Mouse (Mus musculus) CH12.LX (cell line): ENCODE measurements around the gene Spen. TPM values are rescaled to one million over a fixed set of nuclear protein-coding genes. Genes with fewer than 3 reads are reported as not detected.

Experiments used
- DNase-seq: peaks from one replicate; pipeline ENCODE4 v3.0.0-alpha.2; 2013; ENCODE audit errors: extremely low read depth
- H3K27ac ChIP-seq: 2 replicates; pipeline ENCODE4 v1.5.1; 2012; ENCODE audit warnings: low read depth, mild to moderate bottlenecking, control low read depth, moderate library complexity; ENCODE audit not compliant: insufficient read depth
- H3K27me3 ChIP-seq: replicated peaks from 2 replicates; pipeline ENCODE3; 2012; ENCODE audit warnings: inconsistent platforms
- H3K36me3 ChIP-seq, 2 experiments: replicated peaks in 1 of 2; 2 replicates each; pipeline versions ENCODE3 to v1.6.1; 2012; ENCODE audit warnings: inconsistent platforms in 1 of 2, low read length in 1 of 2, mild to moderate bottlenecking in 1 of 2, mixed read lengths in 1 of 2, moderate library complexity in 1 of 2; ENCODE audit not compliant: control insufficient read depth in 1 of 2, insufficient read depth in 1 of 2
- H3K4me1 ChIP-seq, 2 experiments: 2 replicates each; pipeline ENCODE4 v1.6.1; 2012; ENCODE audit warnings: inconsistent platforms in 1 of 2, moderate library complexity in 1 of 2; ENCODE audit not compliant: insufficient read depth in 2 of 2, control insufficient read depth in 1 of 2
- H3K4me2 ChIP-seq: 2 replicates; pipeline ENCODE4 v1.6.1; 2012; ENCODE audit warnings: low read depth, mild to moderate bottlenecking, control low read depth; ENCODE audit not compliant: poor library complexity, insufficient read depth, severe bottlenecking
- H3K4me3 ChIP-seq, 3 experiments: fragments of 150-350 bp in 1 of 3; sonication (generic) in 1 of 3; replicated peaks in 1 of 3; 2 replicates each; pipeline versions ENCODE3 to v1.5.1; 2011 to 2012; ENCODE audit warnings: low read depth in 2 of 3, low read length in 2 of 3, mild to moderate bottlenecking in 2 of 3, moderate library complexity in 2 of 3, control low read depth in 1 of 3, improper control_type of control experiment in 1 of 3, inconsistent platforms in 1 of 3, mixed read lengths in 1 of 3; ENCODE audit not compliant: poor library complexity in 1 of 3
- H3K79me2 ChIP-seq: replicated peaks from 2 replicates; pipeline ENCODE4 v1.6.1; 2012; ENCODE audit warnings: mild to moderate bottlenecking, moderate library complexity; ENCODE audit not compliant: control insufficient read depth, poor library complexity, insufficient read depth, severe bottlenecking; ENCODE audit errors: extremely low read depth
- H3K9ac ChIP-seq: 2 replicates; pipeline ENCODE4 v1.6.1; 2012; ENCODE audit warnings: low read depth, mild to moderate bottlenecking, control low read depth, moderate library complexity; ENCODE audit not compliant: insufficient read depth
- H3K9me3 ChIP-seq: replicated peaks from 2 replicates; pipeline ENCODE3; 2012; ENCODE audit warnings: low read length, inconsistent platforms, mixed read lengths
- E2F4 ChIP-seq: IDR thresholded peaks from 2 replicates; pipeline ENCODE4 v1.6.1; 2011; ENCODE audit warnings: low read depth, low read length, improper control_type of control experiment; ENCODE audit not compliant: insufficient replicate concordance
- EP300 ChIP-seq: IDR thresholded peaks from 2 replicates; pipeline ENCODE4 v1.6.1; 2011; ENCODE audit warnings: low read length, improper control_type of control experiment
- ETS1 ChIP-seq: conservative IDR thresholded peaks from 2 replicates; pipeline ENCODE4 v1.6.1; 2012; ENCODE audit warnings: low read depth, mild to moderate bottlenecking, inconsistent platforms, low read length, improper control_type of control experiment, moderate library complexity
- GABPA ChIP-seq: IDR thresholded peaks from 2 replicates; pipeline ENCODE4 v1.6.1; 2012; ENCODE audit warnings: low read depth, low read length, improper control_type of control experiment, inconsistent platforms; ENCODE audit not compliant: insufficient replicate concordance
- JUN ChIP-seq: IDR thresholded peaks from 2 replicates; pipeline ENCODE4 v1.6.1; 2011; ENCODE audit warnings: low read depth, mild to moderate bottlenecking, low read length, improper control_type of control experiment, moderate library complexity; ENCODE audit not compliant: insufficient read depth
- JUND ChIP-seq: conservative IDR thresholded peaks from 2 replicates; pipeline ENCODE4 v1.6.1; 2011; ENCODE audit warnings: low read depth, low read length, improper control_type of control experiment
- KAT2A ChIP-seq: IDR thresholded peaks from 2 replicates; pipeline ENCODE4 v1.6.1; 2012; ENCODE audit warnings: low read length, improper control_type of control experiment, inconsistent platforms; ENCODE audit not compliant: insufficient replicate concordance
- MAX ChIP-seq: IDR thresholded peaks from 2 replicates; pipeline ENCODE4 v1.6.1; 2011; ENCODE audit warnings: low read length, improper control_type of control experiment
- MAZ ChIP-seq: IDR thresholded peaks from 2 replicates; pipeline ENCODE4 v1.6.1; 2012; ENCODE audit warnings: low read depth, mild to moderate bottlenecking, inconsistent platforms, low read length, improper control_type of control experiment, moderate library complexity
- MEF2A ChIP-seq: IDR thresholded peaks from 2 replicates; pipeline ENCODE4 v1.6.1; 2014; ENCODE audit warnings: low read depth, mild to moderate bottlenecking, inconsistent platforms, low read length, improper control_type of control experiment, borderline replicate concordance
- NRF1 ChIP-seq: IDR thresholded peaks from 2 replicates; pipeline ENCODE4 v1.6.1; 2014; ENCODE audit warnings: low read depth, mild to moderate bottlenecking, inconsistent platforms, low read length, improper control_type of control experiment, moderate library complexity
- POLR2A ChIP-seq: IDR thresholded peaks from 2 replicates; pipeline ENCODE4 v1.6.1; 2011; ENCODE audit warnings: low read depth, mild to moderate bottlenecking, improper control_type of control experiment, low read length
- POLR2AphosphoS2 ChIP-seq: IDR thresholded peaks from 2 replicates; pipeline ENCODE4 v1.6.1; 2011; ENCODE audit warnings: low read depth, low read length, improper control_type of control experiment
- RCOR1 ChIP-seq: conservative IDR thresholded peaks from 2 replicates; pipeline ENCODE4 v1.6.1; 2012; ENCODE audit warnings: low read depth, mild to moderate bottlenecking, inconsistent platforms, low read length, improper control_type of control experiment
- SMC3 ChIP-seq: IDR thresholded peaks from 2 replicates; pipeline ENCODE4 v1.6.1; 2011; ENCODE audit warnings: low read depth, low read length, improper control_type of control experiment
- ZMIZ1 ChIP-seq: IDR thresholded peaks from 2 replicates; pipeline ENCODE4 v1.6.1; 2012; ENCODE audit warnings: low read depth, mild to moderate bottlenecking, inconsistent platforms, low read length, improper control_type of control experiment
- ZNF384 ChIP-seq: IDR thresholded peaks from 2 replicates; pipeline ENCODE4 v1.6.1; 2012; ENCODE audit warnings: low read depth, low read length, improper control_type of control experiment, inconsistent platforms
- dilution Hi-C: fragments of 300-500 bp; cut with MboI; formaldehyde crosslinking; loops from 2 replicates; pipeline ENCODE4 v1.14.3; 2020; ENCODE audit warnings: low sequenced_read_pairs; ENCODE audit not compliant: extremely low pct_unique_long_range_greater_than_20kb, extremely low pct_ligation_motif_present
- in situ Hi-C: fragments of 300-500 bp; cut with MboI; formaldehyde crosslinking; loops from 3 replicates; pipeline ENCODE4 v1.14.3; 2019; ENCODE audit warnings: low sequenced_read_pairs, low pct_ligation_motif_present, low pct_unique_long_range_greater_than_20kb, mixed read lengths
- polyA plus RNA-seq: library from polyadenylated mRNA; unstranded; fragments of >175 nt; gene quantifications from 2 replicates; pipeline ENCODE4 v1.2.1, GENCODE M21; 2012; ENCODE audit warnings: low read depth; ENCODE audit not compliant: insufficient read length
- total RNA-seq, 2 experiments: library from RNA; depleted of rRNA; stranded (reverse); fragments of 300-350 nt in 1 of 2; fragments of >200 nt in 1 of 2; gene quantifications; 2 replicates each; pipeline ENCODE4 v1.2.3; 2012 to 2014

The Spen gene
- total and polyA plus RNA-seq, 3 experiments, result 4.0 to 21.6 (median 10.2) TPM

- Histone ChIP-seq H3K4me2 (no peak overlapping the region), H3K27ac (no peak overlapping the region), H3K4me1 (peaks cover 3 to 24% of the 10 kb centered on the region in 2 experiments), H3K36me3 (no peaks in the 10 kb centered on the region), H3K9me3 (peaks cover 3% of the 10 kb centered on the region), H3K27me3 (no peaks in the 10 kb centered on the region), H3K9ac (no peak overlapping the region), H3K79me2 (no peaks in the 10 kb centered on the region), H3K4me3 (no peak overlapping the region)
- dilution Hi-C loops, result no loop called here
- TF ChIP-seq JUND (no peak), EP300 (no peak), GABPA (no peak), RCOR1 (no peak), E2F4 (no peak), MAZ (no peak)
- no peak for DNase-seq
- in situ Hi-C loops, result no loop called here
Observed at GRCm38 (mm10) chr4:141571934-141572333, 33.5 kb upstream of the Spen start.

- dilution Hi-C loops, result no loop called here
- Histone ChIP-seq H3K27me3 (no peaks in the 10 kb centered on the region), H3K9me3 (no peaks in the 10 kb centered on the region), H3K4me1 (peaks cover 3 to 24% of the 10 kb centered on the region in 2 experiments), H3K36me3 (no peaks in the 10 kb centered on the region), H3K4me2 (no peak overlapping the region), H3K9ac (no peak overlapping the region), H3K79me2 (no peaks in the 10 kb centered on the region), H3K4me3 (no peak overlapping the region), H3K27ac (no peak overlapping the region)
- no peak for DNase-seq
- in situ Hi-C loops, result no loop called here
- TF ChIP-seq ZNF384 (peak; percentile 37), NRF1 (no peak)
Observed at GRCm38 (mm10) chr4:141571337-141571739, 32.9 kb upstream of the Spen start.

DNA sequence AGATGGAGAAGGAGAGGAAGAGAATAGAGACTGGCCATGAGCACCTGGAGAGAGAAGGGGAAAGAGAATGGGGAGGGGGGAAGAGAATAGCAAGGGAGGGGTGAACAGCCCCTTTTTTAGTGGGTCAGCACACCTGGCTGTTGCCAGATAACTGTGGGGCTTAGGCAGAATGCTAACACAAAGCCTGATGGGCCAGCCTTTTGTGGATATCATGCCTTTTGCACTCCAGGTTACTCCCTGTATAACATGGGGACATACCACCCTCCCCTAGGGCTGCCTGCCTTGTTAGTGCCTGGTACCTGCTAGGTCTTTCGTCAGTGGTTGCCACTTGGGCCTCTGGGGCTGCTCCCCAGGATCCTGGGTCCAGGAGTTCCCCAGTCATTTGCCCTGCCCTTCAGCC lies 32.4 kb upstream of the Spen start:
- peaks cover 3 to 24% of the 10 kb centered on the region in 2 experiments for H3K4me1 ChIP-seq
- no peak overlapping the region for H3K4me2 ChIP-seq
- no peak for DNase-seq
- no peaks in the 10 kb centered on the region for H3K27me3 ChIP-seq
- no peaks in the 10 kb centered on the region for H3K79me2 ChIP-seq
- dilution Hi-C loops, result no loop called here
- H3K9ac ChIP-seq, result no peak overlapping the region
- H3K36me3 ChIP-seq, result no peaks in the 10 kb centered on the region
- no peak overlapping the region for H3K4me3 ChIP-seq
- in situ Hi-C loops, result no loop called here
- H3K27ac ChIP-seq, result no peak overlapping the region
- no peaks in the 10 kb centered on the region for H3K9me3 ChIP-seq
- TF ChIP-seq SMC3, result no peak
- no peak for TF ChIP-seq POLR2A
- TF ChIP-seq ZMIZ1, result no peak
- TF ChIP-seq MAX, result no peak
- no peak for TF ChIP-seq E2F4
- TF ChIP-seq MAZ, result no peak
- no peak for TF ChIP-seq POLR2AphosphoS2
- no peak for TF ChIP-seq KAT2A
- TF ChIP-seq ZNF384, result no peak
- no peak for TF ChIP-seq RCOR1
- no peak for TF ChIP-seq ETS1
- no peak for TF ChIP-seq MEF2A
- no peak for TF ChIP-seq JUN
- TF ChIP-seq, all 38 proteins: peak for 0
